ENCODE assay signal across 16 mouse cellular contexts in genomic region chr12:31101821-31102220, GRCm38 (mm10). TPM values are rescaled to one million over a fixed set of nuclear protein-coding genes. Genes with fewer than 3 reads are reported as not detected.
"Had no signal": no experiment of that assay in that cellular context is flagged by ENCODE, and none has a peak within 500 bp of the region (broad histone marks: within the 10 kb centered on the region; RNA-seq: fewer than 3 reads in every experiment).

No protein-coding gene starts in this region.

- H3K27me3 ChIP-seq: limb, embryonic 12.5 days; liver, embryonic 13.5 days; lung, embryonic 15.5 days; megakaryocyte, embryonic 14.5 days; midbrain, embryonic 15.5 days; neural tube, embryonic 13.5 days had no signal

- H3K4me1 ChIP-seq: limb, embryonic 12.5 days; liver, embryonic 13.5 days; lung, embryonic 15.5 days; megakaryocyte, embryonic 14.5 days; midbrain, embryonic 15.5 days; neural tube, embryonic 13.5 days had no signal

- H3K9me3 ChIP-seq: limb, embryonic 12.5 days; liver, embryonic 13.5 days; lung, embryonic 15.5 days; megakaryocyte, embryonic 14.5 days; midbrain, embryonic 15.5 days; neural tube, embryonic 13.5 days had no signal

- H3K9ac ChIP-seq: limb, embryonic 12.5 days; liver, embryonic 13.5 days; liver, postnatal 0 days; lung, embryonic 15.5 days; midbrain, embryonic 15.5 days; neural tube, embryonic 13.5 days had no signal

- H3K27ac ChIP-seq: limb, embryonic 12.5 days; liver, embryonic 13.5 days; lung, embryonic 15.5 days; midbrain, embryonic 15.5 days; neural tube, embryonic 13.5 days had no signal

- DNase-seq: kidney, postnatal 36 days; layer of hippocampus, adult 9-11 months; layer of hippocampus, postnatal 36 days; liver; liver, embryonic 13.5 days; lung, postnatal 36 days; retina, postnatal 1 day; right cerebral cortex, postnatal 4 days; thymus, postnatal 36 days had no signal

- H3K4me3 ChIP-seq: limb, embryonic 12.5 days; liver, embryonic 13.5 days; lung, embryonic 15.5 days; megakaryocyte, embryonic 14.5 days; midbrain, embryonic 15.5 days; neural tube, embryonic 13.5 days had no signal

- H3K36me3 ChIP-seq: limb, embryonic 12.5 days; liver, embryonic 13.5 days; lung, embryonic 15.5 days; midbrain, embryonic 15.5 days; neural tube, embryonic 13.5 days had no signal

- ATAC-seq: liver, postnatal 0 days; midbrain, embryonic 15.5 days had no signal

RNA-seq across cellular contexts. Expression of gene Fam110c, which starts 28.2 kb away (rescaled TPM):
- total RNA-seq: layer of hippocampus, adult 18-20 months; layer of hippocampus, postnatal 36 days had no signal
